Comparison of ENCODE assay signal across 8 mouse cellular contexts in genomic region chr8:125513242-125513866, GRCm38 (mm10). TPM values are rescaled to one million over a fixed set of nuclear protein-coding genes. Genes with fewer than 3 reads are reported as not detected.
DNase-seq lines count a peak whose midpoint lies in the region; ATAC-seq lines count a peak whose summit lies in the region.

No protein-coding gene starts in this region.

- no peak overlapping the region for H3K4me3 ChIP-seq in lung, embryonic 15.5 days
- H3K4me3 ChIP-seq in hindbrain, embryonic 15.5 days: no peak overlapping the region
- no peak overlapping the region for H3K4me3 ChIP-seq in stomach, embryonic 14.5 days (ENCODE audit: low read depth, low read length)

- DNase-seq in heart, adult 11 months: peak; percentile 92
- DNase-seq in heart, postnatal 14 days: no peak
- no peak for DNase-seq in lung, postnatal 25 days (ENCODE audit: low spot score)
- DNase-seq in thymus, postnatal 4 days: no peak
- DNase-seq in frontal cortex, postnatal 10 days (ENCODE audit: low spot score in 2 of 2): no peak

- no peak overlapping the region for H3K4me2 ChIP-seq in lung, embryonic 15.5 days
- H3K4me2 ChIP-seq in hindbrain, embryonic 15.5 days: no peak overlapping the region
- H3K4me2 ChIP-seq in stomach, embryonic 14.5 days (replicated peaks; ENCODE audit: low read depth, low read length): no peak overlapping the region

- peaks cover 67% of the 10 kb centered on the region for H3K4me1 ChIP-seq in lung, embryonic 15.5 days
- peaks cover 55% of the 10 kb centered on the region for H3K4me1 ChIP-seq in hindbrain, embryonic 15.5 days (replicated peaks)
- H3K4me1 ChIP-seq in stomach, embryonic 14.5 days (ENCODE audit: control insufficient read depth, insufficient read depth, low read length): peaks cover 26% of the 10 kb centered on the region; the same call in 1 of the 2 replicates

- ATAC-seq in lung, embryonic 15.5 days (ENCODE audit: borderline replicate concordance, extremely low read depth, low FRiP score, low TSS enrichment): no peak
- ATAC-seq in hindbrain, embryonic 15.5 days (ENCODE audit: low FRiP score, low read depth): no peak
- no peak for ATAC-seq in stomach, embryonic 14.5 days (ENCODE audit: insufficient number of reproducible peaks, insufficient read depth, low FRiP score, low read depth)

- H3K9me3 ChIP-seq in lung, embryonic 15.5 days: no peaks in the 10 kb centered on the region
- no peaks in the 10 kb centered on the region for H3K9me3 ChIP-seq in hindbrain, embryonic 15.5 days
- no peaks in the 10 kb centered on the region for H3K9me3 ChIP-seq in stomach, embryonic 14.5 days (ENCODE audit: control insufficient read depth, low read depth, low read length)

- peak overlapping the region; percentile 79 for H3K27ac ChIP-seq in lung, embryonic 15.5 days
- H3K27ac ChIP-seq in hindbrain, embryonic 15.5 days (replicated peaks): peak overlapping the region; percentile 60
- peak overlapping the region; percentile 58; the same call in 1 of the 2 replicates for H3K27ac ChIP-seq in stomach, embryonic 14.5 days (ENCODE audit: low read length)

- no peak overlapping the region for H3K9ac ChIP-seq in lung, embryonic 15.5 days
- H3K9ac ChIP-seq in hindbrain, embryonic 15.5 days: no peak overlapping the region
- H3K9ac ChIP-seq in stomach, embryonic 14.5 days (replicated peaks; ENCODE audit: low read depth, low read length): no peak overlapping the region

- intact Hi-C loops in heart, postnatal 14 days (cut with DNase I): no loop called here

- no peaks in the 10 kb centered on the region for H3K27me3 ChIP-seq in lung, embryonic 15.5 days
- no peaks in the 10 kb centered on the region for H3K27me3 ChIP-seq in hindbrain, embryonic 15.5 days
- no peaks in the 10 kb centered on the region for H3K27me3 ChIP-seq in stomach, embryonic 14.5 days (ENCODE audit: control insufficient read depth, insufficient read depth, low read length)

- no peaks in the 10 kb centered on the region for H3K36me3 ChIP-seq in lung, embryonic 15.5 days
- no peaks in the 10 kb centered on the region for H3K36me3 ChIP-seq in hindbrain, embryonic 15.5 days
- no peaks in the 10 kb centered on the region for H3K36me3 ChIP-seq in stomach, embryonic 14.5 days (ENCODE audit: control insufficient read depth, insufficient read depth, low read length)

- WGBS in lung, embryonic 15.5 days: 48% methylated on average over 5 of the region's 5 CpGs
- WGBS in hindbrain, embryonic 15.5 days: 59% methylated on average over 5 of the region's 5 CpGs
- 61% methylated on average over 5 of the region's 5 CpGs for WGBS in stomach, embryonic 14.5 days

RNA-seq across cellular contexts. Expression of gene Sipa1l2, which starts 56.3 kb away (rescaled TPM):
- 10 to 100 TPM; 46.6 to 48.3 TPM for total RNA-seq in heart, postnatal 14 days (2021)
- 13.4 and 15.6 TPM in 2 replicates for polyA plus RNA-seq in lung, embryonic 15.5 days (2015; fragmentation: Nextera tagmentation; extraction: Ambion mirVana)
- polyA plus RNA-seq in hindbrain, embryonic 15.5 days (2015; fragmentation: Nextera tagmentation; extraction: Ambion mirVana): 23.1 and 25.3 TPM in 2 replicates
- polyA plus RNA-seq in stomach, embryonic 14.5 days (2014; fragmentation: Nextera tagmentation; extraction: Ambion mirVana): 6.6 and 7.0 TPM in 2 replicates
